Mouse (Mus musculus): ENCODE measurements around the gene Unk. TPM values are rescaled to one million over a fixed set of nuclear protein-coding genes. Genes with fewer than 3 reads are reported as not detected.

Gene Unk
- polyA plus RNA-seq, 1 experiment from 2014 or later = 22.9 TPM

GRCm38 (mm10) chr11:116106154-116106962, 76.2 kb downstream of the Unk start:
- no peak for DNase-seq (ENCODE audit: low spot score)

GRCm38 (mm10) chr11:116106963-116107776, 77.0 kb downstream of the Unk start:
- no peak for DNase-seq (ENCODE audit: low spot score)

DNA sequence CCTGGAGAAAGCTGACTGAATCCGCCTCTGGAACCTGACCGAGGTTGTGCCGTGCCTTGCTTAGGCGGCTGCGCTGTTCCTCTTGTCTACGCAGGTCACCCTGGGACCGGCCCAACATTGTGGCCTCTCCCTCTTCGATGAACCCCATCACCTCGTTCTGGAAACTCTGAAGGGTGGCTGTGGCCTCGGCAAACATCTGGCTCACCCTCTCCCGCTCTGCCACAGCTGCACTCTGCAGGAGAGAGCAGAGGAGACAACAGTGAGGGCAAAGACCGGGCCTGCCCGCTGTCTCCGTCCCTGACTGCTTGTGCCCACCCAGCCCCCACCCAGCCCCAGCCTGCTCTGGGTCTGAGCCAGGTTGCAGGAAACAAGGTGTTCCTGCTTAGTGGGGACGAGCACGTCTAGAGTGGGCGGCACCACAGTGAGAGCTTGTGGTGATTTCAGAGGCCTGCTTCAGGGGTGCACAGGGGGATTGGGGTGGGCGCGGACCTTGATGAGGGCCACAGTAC, 77.7 kb downstream of the Unk start:
- DNase-seq (ENCODE audit: low spot score) = no peak

DNA sequence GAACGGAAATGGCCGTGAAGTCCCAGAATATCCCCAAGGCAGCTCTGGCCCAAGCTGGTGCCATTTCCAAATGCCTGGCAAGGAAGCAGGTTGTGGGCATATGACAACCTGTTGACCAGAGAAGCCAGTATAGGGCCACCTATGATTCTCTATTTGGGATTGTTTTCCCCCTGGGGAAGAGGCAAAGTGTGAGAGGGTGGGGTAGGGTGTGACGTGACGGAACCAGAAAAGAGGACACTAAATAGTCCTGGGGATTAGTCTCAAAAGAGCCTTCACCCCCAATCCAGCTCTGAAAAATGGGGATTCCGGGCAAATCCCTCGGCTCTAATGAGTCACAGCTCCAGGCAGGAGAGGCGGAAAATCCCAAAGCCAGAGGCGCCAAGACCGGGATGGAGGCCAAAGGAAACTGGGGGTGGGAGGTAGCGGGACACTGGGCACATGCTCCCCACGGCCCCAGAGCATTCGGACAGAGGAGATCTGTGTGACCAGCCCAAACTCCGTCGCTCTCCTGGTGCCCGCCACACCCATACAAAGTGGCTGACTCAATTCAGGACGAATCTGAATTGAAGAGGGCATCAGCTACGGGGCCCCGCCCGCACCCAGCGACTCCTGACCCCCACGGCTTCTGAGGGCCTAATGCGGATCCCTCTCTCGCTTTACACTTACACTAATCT, 78.5 kb downstream of the Unk start:
- no peak for DNase-seq (ENCODE audit: low spot score)

DNA sequence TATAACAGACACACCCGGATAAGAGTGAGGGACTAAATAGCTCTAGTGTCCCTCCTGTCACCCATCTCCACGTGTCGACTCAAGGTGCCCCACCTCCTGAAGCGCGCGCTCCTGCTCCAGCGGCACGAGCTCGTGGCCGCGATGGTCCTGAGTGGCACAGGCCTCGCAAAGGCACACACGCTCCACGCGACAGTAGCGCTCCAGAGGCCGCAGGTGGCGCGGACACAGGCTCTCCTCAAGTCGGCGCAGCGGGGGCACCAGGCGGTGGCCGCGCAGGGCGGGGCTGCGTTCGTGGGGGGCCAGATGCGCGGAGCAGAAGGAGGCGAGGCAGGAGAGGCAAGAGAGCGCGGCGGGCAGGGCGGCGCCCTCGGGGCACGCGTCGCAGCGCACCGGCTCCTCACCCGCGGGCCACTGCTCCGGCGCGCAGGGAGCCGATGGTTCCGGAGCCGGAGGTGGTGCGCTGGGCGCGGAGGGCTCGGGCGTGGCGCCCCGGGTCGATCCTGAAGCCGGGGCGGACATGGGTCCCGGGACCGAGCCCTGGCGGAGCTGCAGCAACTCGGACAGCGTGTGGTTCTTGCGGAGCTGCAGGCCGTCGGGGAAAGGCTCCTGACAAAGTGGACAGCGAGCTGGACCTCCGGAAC, 79.4 kb downstream of the Unk start:
- DNase-seq (ENCODE audit: low spot score) = no peak

- DNase-seq (ENCODE audit: low spot score) = no peak
Observed at GRCm38 (mm10) chr11:116110131-116110530, 80.0 kb downstream of the Unk start.

GRCm38 (mm10) chr11:116110540-116110939, 80.4 kb downstream of the Unk start:
- DNase-seq (ENCODE audit: low spot score) = no peak

Other genes with a start within 250 kb of the Unk start
- 3.5 and 3.7 TPM in 2 replicates for gene Caskin2, start 216.7 kb upstream of the Unk start, polyA plus RNA-seq (2015; fragmentation: Nextera tagmentation; extraction: Ambion mirVana)
- 23.4 and 23.5 TPM in 2 replicates for gene Tsen54, start 215.6 kb upstream of the Unk start, polyA plus RNA-seq (2015; fragmentation: Nextera tagmentation; extraction: Ambion mirVana)
- 15.6 and 15.7 TPM in 2 replicates for gene Llgl2, start 206.3 kb upstream of the Unk start, polyA plus RNA-seq (2015; fragmentation: Nextera tagmentation; extraction: Ambion mirVana)
- gene Myo15b, start 171.9 kb upstream of the Unk start, polyA plus RNA-seq (2015; fragmentation: Nextera tagmentation; extraction: Ambion mirVana) = 1.4 and 1.5 TPM in 2 replicates
- gene Smim5, start 130.4 kb upstream of the Unk start, polyA plus RNA-seq (2015; fragmentation: Nextera tagmentation; extraction: Ambion mirVana) = 35.4 and 39.8 TPM in 2 replicates
- gene Smim6, start 118.3 kb upstream of the Unk start, polyA plus RNA-seq (2015; fragmentation: Nextera tagmentation; extraction: Ambion mirVana) = 3.8 and 4.8 TPM in 2 replicates
- 47.2 and 48.8 TPM in 2 replicates for gene Sap30bp, start 97.0 kb upstream of the Unk start, polyA plus RNA-seq (2015; fragmentation: Nextera tagmentation; extraction: Ambion mirVana)
- 16.8 and 18.9 TPM in 2 replicates for gene Recql5, start 96.8 kb upstream of the Unk start, polyA plus RNA-seq (2015; fragmentation: Nextera tagmentation; extraction: Ambion mirVana)
- 7.8 TPM in 2 replicates for gene Itgb4, start 55.6 kb upstream of the Unk start, polyA plus RNA-seq (2015; fragmentation: Nextera tagmentation; extraction: Ambion mirVana)
- 182 and 188 TPM in 2 replicates for gene Galk1, start 17.6 kb upstream of the Unk start, polyA plus RNA-seq (2015; fragmentation: Nextera tagmentation; extraction: Ambion mirVana)
- 2,823 and 2,911 TPM in 2 replicates for gene H3f3b, start 2.4 kb upstream of the Unk start, polyA plus RNA-seq (2015; fragmentation: Nextera tagmentation; extraction: Ambion mirVana)
- gene Unc13d, start 47.6 kb downstream of the Unk start, polyA plus RNA-seq (2015; fragmentation: Nextera tagmentation; extraction: Ambion mirVana) = 32.4 and 34.7 TPM in 2 replicates
- 75.1 and 97.4 TPM in 2 replicates for gene Wbp2, start 56.7 kb downstream of the Unk start, polyA plus RNA-seq (2015; fragmentation: Nextera tagmentation; extraction: Ambion mirVana)
- gene Trim47, start 96.9 kb downstream of the Unk start, polyA plus RNA-seq (2015; fragmentation: Nextera tagmentation; extraction: Ambion mirVana) = 10.8 and 10.9 TPM in 2 replicates
- 2.6 and 3.1 TPM in 2 replicates for gene Trim65, start 100.8 kb downstream of the Unk start, polyA plus RNA-seq (2015; fragmentation: Nextera tagmentation; extraction: Ambion mirVana)
- 65.0 and 68.8 TPM in 2 replicates for gene Mrpl38, start 108.5 kb downstream of the Unk start, polyA plus RNA-seq (2015; fragmentation: Nextera tagmentation; extraction: Ambion mirVana)
- gene Fbf1, start 137.8 kb downstream of the Unk start, polyA plus RNA-seq (2015; fragmentation: Nextera tagmentation; extraction: Ambion mirVana) = 12.0 and 13.1 TPM in 2 replicates
- 127 and 134 TPM in 2 replicates for gene Ten1, start 168.5 kb downstream of the Unk start, polyA plus RNA-seq (2015; fragmentation: Nextera tagmentation; extraction: Ambion mirVana)
- 20.0 and 20.7 TPM in 2 replicates for gene Acox1, start 168.7 kb downstream of the Unk start, polyA plus RNA-seq (2015; fragmentation: Nextera tagmentation; extraction: Ambion mirVana)
- 1.5 and 2.0 TPM in 2 replicates for gene Evpl, start 207.8 kb downstream of the Unk start, polyA plus RNA-seq (2015; fragmentation: Nextera tagmentation; extraction: Ambion mirVana)
- 86.4 and 89.0 TPM in 2 replicates for gene Srp68, start 243.9 kb downstream of the Unk start, polyA plus RNA-seq (2015; fragmentation: Nextera tagmentation; extraction: Ambion mirVana)